Mouse (Mus musculus) MEL (cell line): ENCODE measurements at regions not wholly inside any gene's neighbourhood (a gene's known extent, or its start where the extent isn't known, plus 50 kb on each side); places are given as distances from the start of the nearest gene placed in this dataset.

ENCODE experiments used
- DNase-seq: peaks from one replicate; pipeline ENCODE4 v3.0.0; 2011; ENCODE audit warnings: low read depth, low spot score
- H3K27ac ChIP-seq: 2 replicates; pipeline ENCODE4 v1.5.1; 2012; ENCODE audit warnings: low read depth, mild to moderate bottlenecking, control low read depth, low read length, moderate library complexity; ENCODE audit not compliant: control insufficient read depth
- H3K27me3 ChIP-seq, 2 experiments: fragments of 150-350 bp in 1 of 2; sonication (generic) in 1 of 2; 2 replicates each; pipeline ENCODE4 v1.6.1; 2012; ENCODE audit warnings: low read length in 2 of 2, mild to moderate bottlenecking in 2 of 2, improper control_type of control experiment in 1 of 2, moderate library complexity in 1 of 2; ENCODE audit not compliant: insufficient read depth in 2 of 2, control insufficient read depth in 1 of 2
- H3K36me3 ChIP-seq, 2 experiments: 2 replicates each; pipeline ENCODE4 v1.6.1; 2012 to 2014; ENCODE audit warnings: low read length in 2 of 2, improper control_type of control experiment in 1 of 2, inconsistent platforms in 1 of 2, mild to moderate bottlenecking in 1 of 2; ENCODE audit not compliant: insufficient read depth in 2 of 2, control insufficient read depth in 1 of 2
- H3K4me1 ChIP-seq, 2 experiments: fragments of 150-350 bp in 1 of 2; sonication (generic) in 1 of 2; 2 replicates each; pipeline ENCODE4 v1.6.1; 2012; ENCODE audit warnings: low read length in 2 of 2, improper control_type of control experiment in 1 of 2, mild to moderate bottlenecking in 1 of 2; ENCODE audit not compliant: insufficient read depth in 2 of 2, control insufficient read depth in 1 of 2
- H3K4me3 ChIP-seq, 2 experiments: fragments of 150-350 bp in 1 of 2; sonication (generic) in 1 of 2; 2 replicates each; pipeline ENCODE4 v1.5.1; 2012; ENCODE audit warnings: low read depth in 2 of 2, low read length in 2 of 2, mild to moderate bottlenecking in 2 of 2, moderate library complexity in 2 of 2, control low read depth in 1 of 2, improper control_type of control experiment in 1 of 2; ENCODE audit not compliant: control insufficient read depth in 1 of 2, insufficient read depth in 1 of 2
- H3K79me2 ChIP-seq: 2 replicates; pipeline ENCODE4 v1.6.1; 2012; ENCODE audit warnings: mild to moderate bottlenecking, low read length, moderate library complexity; ENCODE audit not compliant: control insufficient read depth, poor library complexity, insufficient read depth
- H3K9ac ChIP-seq: 2 replicates; pipeline ENCODE4 v1.6.1; 2012; ENCODE audit warnings: low read depth, mild to moderate bottlenecking, control low read depth, low read length, moderate library complexity; ENCODE audit not compliant: control insufficient read depth, poor library complexity, severe bottlenecking
- H3K9me3 ChIP-seq: fragments of 150-350 bp; sonication (generic); replicated peaks from 2 replicates; pipeline ENCODE4 v1.6.1; 2012; ENCODE audit warnings: mild to moderate bottlenecking, low read length, improper control_type of control experiment, moderate library complexity; ENCODE audit not compliant: insufficient read depth
- BHLHE40 ChIP-seq: IDR thresholded peaks from 2 replicates; pipeline ENCODE4 v1.6.1; 2012; ENCODE audit warnings: low read depth, mild to moderate bottlenecking, inconsistent platforms, low read length, improper control_type of control experiment, borderline replicate concordance
- CHD1 ChIP-seq: IDR thresholded peaks from 2 replicates; pipeline ENCODE4 v1.6.1; 2012; ENCODE audit warnings: low read depth, mild to moderate bottlenecking, inconsistent platforms, low read length, improper control_type of control experiment
- CTCF ChIP-seq, 3 experiments: IDR thresholded peaks in 2 of 3; conservative IDR thresholded peaks in 1 of 3; 2 replicates each; pipeline ENCODE4 v1.5.1; 2011 to 2012; ENCODE audit warnings: low read length in 3 of 3, low read depth in 2 of 3, mild to moderate bottlenecking in 2 of 3, improper control_type of control experiment in 1 of 3, inconsistent platforms in 1 of 3, mixed read lengths in 1 of 3, moderate library complexity in 1 of 3; ENCODE audit not compliant: control insufficient read depth in 1 of 3, insufficient read depth in 1 of 3, poor library complexity in 1 of 3, severe bottlenecking in 1 of 3
- ELF1 ChIP-seq: IDR thresholded peaks from 2 replicates; pipeline ENCODE4 v1.6.1; 2014; ENCODE audit warnings: low read depth, mild to moderate bottlenecking, inconsistent platforms, low read length, improper control_type of control experiment, moderate library complexity
- EP300 ChIP-seq, 2 experiments: IDR thresholded peaks; 2 replicates each; pipeline ENCODE4 v1.6.1; 2011; ENCODE audit warnings: improper control_type of control experiment in 2 of 2, low read length in 2 of 2, low read depth in 1 of 2, mild to moderate bottlenecking in 1 of 2
- KAT2A ChIP-seq: conservative IDR thresholded peaks from 2 replicates; pipeline ENCODE4 v1.6.1; 2012; ENCODE audit warnings: low read depth, low read length, improper control_type of control experiment, inconsistent platforms
- MAFK ChIP-seq: IDR thresholded peaks from 2 replicates; pipeline ENCODE4 v1.6.1; 2011; ENCODE audit warnings: low read depth, mild to moderate bottlenecking, low read length, improper control_type of control experiment, borderline replicate concordance
- MAX ChIP-seq: IDR thresholded peaks from 2 replicates; pipeline ENCODE4 v1.6.1; 2011; ENCODE audit warnings: low read length, improper control_type of control experiment
- MAZ ChIP-seq: IDR thresholded peaks from 2 replicates; pipeline ENCODE4 v1.6.1; 2012; ENCODE audit warnings: low read depth, mild to moderate bottlenecking, inconsistent platforms, low read length, improper control_type of control experiment
- MYB ChIP-seq: IDR thresholded peaks from 2 replicates; pipeline ENCODE4 v1.6.1; 2011; ENCODE audit warnings: mild to moderate bottlenecking, low read depth, low read length, improper control_type of control experiment
- MYC ChIP-seq: IDR thresholded peaks from 2 replicates; pipeline ENCODE4 v1.6.1; 2011; ENCODE audit warnings: low read depth, mild to moderate bottlenecking, low read length, improper control_type of control experiment, moderate library complexity
- NELFE ChIP-seq: IDR thresholded peaks from 2 replicates; pipeline ENCODE4 v1.6.1; 2011; ENCODE audit warnings: low read depth, low read length, improper control_type of control experiment
- NRF1 ChIP-seq: IDR thresholded peaks from 2 replicates; pipeline ENCODE4 v1.6.1; 2014; ENCODE audit warnings: low read depth, mild to moderate bottlenecking, inconsistent platforms, low read length, improper control_type of control experiment, moderate library complexity; ENCODE audit not compliant: poor library complexity, insufficient read depth, severe bottlenecking
- POLR2A ChIP-seq, 2 experiments: IDR thresholded peaks; 2 replicates each; pipeline ENCODE4 v1.6.1; 2011 to 2012; ENCODE audit warnings: low read length in 2 of 2, mild to moderate bottlenecking in 2 of 2, control low read depth in 1 of 2, improper control_type of control experiment in 1 of 2, low read depth in 1 of 2, moderate library complexity in 1 of 2; ENCODE audit not compliant: control insufficient read depth in 1 of 2, insufficient read depth in 1 of 2, poor library complexity in 1 of 2
- SIN3A ChIP-seq: IDR thresholded peaks from 2 replicates; pipeline ENCODE4 v1.6.1; 2012; ENCODE audit warnings: low read length, improper control_type of control experiment, inconsistent platforms
- SMC3 ChIP-seq: IDR thresholded peaks from 2 replicates; pipeline ENCODE4 v1.6.1; 2011; ENCODE audit warnings: low read depth, low read length, improper control_type of control experiment
- TBP ChIP-seq: IDR thresholded peaks from 2 replicates; pipeline ENCODE4 v1.8.0; 2011; ENCODE audit warnings: low read depth, low read length, improper control_type of control experiment
- TCF12 ChIP-seq: IDR thresholded peaks from 2 replicates; pipeline ENCODE4 v1.6.1; 2014; ENCODE audit warnings: low read depth, mild to moderate bottlenecking, inconsistent platforms, low read length, improper control_type of control experiment, moderate library complexity
- ZMIZ1 ChIP-seq: IDR thresholded peaks from 2 replicates; pipeline ENCODE4 v1.6.1; 2012; ENCODE audit warnings: low read depth, mild to moderate bottlenecking, inconsistent platforms, low read length, improper control_type of control experiment, moderate library complexity

DNA sequence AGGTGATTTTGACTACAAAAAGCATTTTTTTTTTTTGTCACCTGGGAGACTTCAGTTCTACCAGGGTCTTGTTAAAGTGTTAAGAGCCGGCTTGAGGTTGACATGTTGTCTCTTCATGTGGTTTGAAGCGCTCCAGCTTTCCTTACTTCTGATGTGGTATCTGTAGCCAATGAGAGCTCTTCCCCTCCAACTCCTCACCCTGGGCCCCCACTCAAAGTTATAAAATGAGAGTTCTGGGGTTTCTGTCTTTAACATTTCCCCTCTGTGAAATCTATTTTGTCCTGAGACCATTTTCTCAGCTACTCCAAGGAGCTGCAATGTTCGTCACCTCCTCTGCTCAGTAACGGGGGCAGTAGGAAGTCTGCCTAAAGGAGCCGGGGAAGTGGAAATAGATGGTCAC is 369.1 kb downstream of the Cog6 start:
- no peaks in the 10 kb centered on the region for H3K4me1 ChIP-seq
- no peaks in the 10 kb centered on the region for H3K79me2 ChIP-seq
- H3K27me3 ChIP-seq: no peaks in the 10 kb centered on the region
- TF ChIP-seq NRF1 (no peak), TCF12 (no peak), TBP (no peak), NELFE (no peak), CTCF (IDR thresholded peaks at IDR 0.05 in 2 of 3, conservative IDR thresholded peaks at IDR 0.05 in 1 of 3; ENCODE audit: control insufficient read depth in 1 of 3, insufficient read depth in 1 of 3, low read depth in 2 of 3, low read length in 3 of 3, poor library complexity in 1 of 3, severe bottlenecking in 1 of 3) (no peak), EP300 (IDR thresholded peaks at IDR 0.05; ENCODE audit: low read depth in 1 of 2, low read length in 2 of 2) (no peak), BHLHE40 (no peak), MAFK (no peak), SIN3A (no peak), MAX (no peak), POLR2A (IDR thresholded peaks at IDR 0.05; ENCODE audit: control insufficient read depth in 1 of 2, insufficient read depth in 1 of 2, low read depth in 1 of 2, low read length in 2 of 2, poor library complexity in 1 of 2) (no peak)
- no peak overlapping the region for H3K27ac ChIP-seq
- H3K4me3 ChIP-seq: no peak overlapping the region
- no peak for DNase-seq
- no peaks in the 10 kb centered on the region for H3K9me3 ChIP-seq
- H3K9ac ChIP-seq: no peak overlapping the region
- no peaks in the 10 kb centered on the region for H3K36me3 ChIP-seq

DNA sequence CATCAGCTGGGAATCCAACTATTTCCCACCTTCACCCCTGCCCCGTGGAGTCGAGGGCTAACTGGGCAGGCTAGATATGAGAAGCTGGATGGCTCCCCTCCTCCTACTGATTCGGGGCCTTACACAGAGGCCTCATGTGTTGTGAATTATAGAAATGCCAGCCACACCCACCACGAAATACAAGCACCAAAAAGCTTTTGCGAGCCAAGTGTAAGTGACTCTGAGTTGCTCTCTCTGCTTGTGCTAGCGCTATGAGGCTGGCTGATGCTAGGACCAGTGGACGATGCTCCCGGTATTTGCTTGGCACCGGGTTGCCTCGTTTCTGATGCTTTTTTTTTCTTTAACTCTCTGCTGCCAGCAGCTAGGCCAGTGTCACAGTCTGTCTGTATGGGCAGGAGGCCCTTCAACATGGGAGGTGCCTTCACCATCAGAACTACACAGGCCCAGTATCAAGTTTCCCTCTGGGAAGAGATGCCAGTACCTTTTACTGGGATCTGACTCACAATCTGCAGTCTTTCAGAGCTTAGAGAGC is 369.8 kb downstream of the Cog6 start:
- H3K4me1 ChIP-seq: no peaks in the 10 kb centered on the region
- H3K9ac ChIP-seq: no peak overlapping the region
- no peaks in the 10 kb centered on the region for H3K9me3 ChIP-seq
- no peaks in the 10 kb centered on the region for H3K79me2 ChIP-seq
- no peaks in the 10 kb centered on the region for H3K27me3 ChIP-seq
- no peaks in the 10 kb centered on the region for H3K36me3 ChIP-seq
- H3K4me3 ChIP-seq: no peak overlapping the region
- no peak overlapping the region for H3K27ac ChIP-seq
- TF ChIP-seq ELF1 (no peak), NRF1 (no peak), SMC3 (no peak), ZMIZ1 (no peak), MYB (no peak), CHD1 (no peak), MYC (no peak), BHLHE40 (no peak), KAT2A (no peak), MAZ (no peak)
- DNase-seq: no peak
